Mouse (Mus musculus): ENCODE data around the gene Col11a2.

- no peak for TF ChIP-seq CTCF (IDR thresholded peaks at IDR 0.05; ENCODE audit: borderline replicate concordance, insufficient read depth, low read depth, low read length)
- no peak for TF ChIP-seq POLR2A (IDR thresholded peaks at IDR 0.05; ENCODE audit: borderline replicate concordance, insufficient read depth, low read length)
Observed at GRCm38 (mm10) chr17:34072091-34072490, 32.9 kb downstream of the Col11a2 start.
